Mouse (Mus musculus) thymus, postnatal 0 days (tissue): ENCODE data around the gene Mbd6. TPM values are rescaled to one million over a fixed set of nuclear protein-coding genes. Genes with fewer than 3 reads are reported as not detected.
"Not testable (repeated sequence)": the region's sequence is repeated elsewhere in the genome, so short reads cannot be mapped to it uniquely, and the experiment has no call there.

Experiments
- DNase-seq: peaks from one replicate; pipeline ENCODE4 v3.0.0-alpha.2; 2015; ENCODE audit warnings: low spot score
- polyA plus RNA-seq: library from polyadenylated mRNA; unstranded; fragments of >200 nt; fragmentation: Nextera tagmentation; extraction: Ambion mirVana; gene quantifications from 2 replicates; pipeline ENCODE4 v1.2.1, GENCODE M21; 2015

Mbd6 gene
- polyA plus RNA-seq, 1 experiment from 2014 or later: 13.8 TPM

DNA sequence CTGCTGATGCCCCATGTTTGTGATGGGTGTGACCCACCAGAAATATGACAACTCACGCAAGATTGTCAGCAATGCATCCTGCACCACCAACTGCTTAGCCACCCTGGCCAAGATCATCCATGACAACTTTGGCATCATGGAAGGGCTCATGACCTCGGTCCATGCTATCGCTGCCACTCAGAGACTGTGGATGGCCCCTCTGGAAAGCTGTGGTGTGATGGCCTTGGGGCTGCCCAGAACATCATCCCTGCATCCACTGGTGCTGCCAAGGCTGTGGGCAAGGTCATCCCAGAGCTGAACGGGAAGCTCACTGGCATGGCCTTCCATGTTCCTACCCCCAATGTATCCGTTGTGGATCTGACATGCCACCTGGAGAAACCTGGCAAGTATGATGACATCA is 24.7 kb upstream of the Mbd6 start:
- not testable (repeated sequence) for DNase-seq

DNA sequence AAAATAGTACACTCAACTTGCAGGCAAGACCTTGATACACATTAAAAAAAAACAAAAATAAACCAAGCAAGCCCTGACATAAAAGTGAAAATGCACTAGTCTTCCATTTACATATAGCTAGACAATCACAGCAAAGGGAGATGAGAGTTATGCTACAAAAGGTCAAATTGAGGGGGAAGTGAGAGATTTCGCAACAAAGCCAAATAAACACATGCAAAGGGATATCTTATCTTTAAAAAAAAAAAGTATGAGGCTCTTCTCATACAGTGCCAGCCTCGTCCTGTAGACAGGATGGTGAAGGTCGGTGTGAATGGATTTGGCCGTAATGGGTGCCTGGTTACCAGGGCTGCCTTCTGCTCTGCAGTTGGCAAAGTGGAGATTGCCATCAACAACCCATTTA is 24.0 kb upstream of the Mbd6 start:
- no peak for DNase-seq

DNA sequence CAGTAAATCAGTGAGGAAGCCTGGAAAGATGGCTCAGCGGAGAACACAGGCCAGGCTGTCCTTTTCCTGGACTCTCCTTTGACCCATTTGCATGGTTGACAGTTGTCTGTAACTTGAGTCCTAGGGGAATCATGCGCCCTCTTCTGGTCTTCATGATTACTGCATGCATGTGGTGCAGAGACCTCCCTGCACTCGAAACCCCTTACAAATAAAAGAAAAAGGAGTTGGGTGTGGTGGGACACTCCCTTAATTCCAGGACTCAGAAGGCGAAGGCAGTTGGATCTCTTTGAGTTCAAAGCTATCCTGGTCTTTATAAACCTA is 23.5 kb upstream of the Mbd6 start:
- DNase-seq: peak; percentile 88

DNA sequence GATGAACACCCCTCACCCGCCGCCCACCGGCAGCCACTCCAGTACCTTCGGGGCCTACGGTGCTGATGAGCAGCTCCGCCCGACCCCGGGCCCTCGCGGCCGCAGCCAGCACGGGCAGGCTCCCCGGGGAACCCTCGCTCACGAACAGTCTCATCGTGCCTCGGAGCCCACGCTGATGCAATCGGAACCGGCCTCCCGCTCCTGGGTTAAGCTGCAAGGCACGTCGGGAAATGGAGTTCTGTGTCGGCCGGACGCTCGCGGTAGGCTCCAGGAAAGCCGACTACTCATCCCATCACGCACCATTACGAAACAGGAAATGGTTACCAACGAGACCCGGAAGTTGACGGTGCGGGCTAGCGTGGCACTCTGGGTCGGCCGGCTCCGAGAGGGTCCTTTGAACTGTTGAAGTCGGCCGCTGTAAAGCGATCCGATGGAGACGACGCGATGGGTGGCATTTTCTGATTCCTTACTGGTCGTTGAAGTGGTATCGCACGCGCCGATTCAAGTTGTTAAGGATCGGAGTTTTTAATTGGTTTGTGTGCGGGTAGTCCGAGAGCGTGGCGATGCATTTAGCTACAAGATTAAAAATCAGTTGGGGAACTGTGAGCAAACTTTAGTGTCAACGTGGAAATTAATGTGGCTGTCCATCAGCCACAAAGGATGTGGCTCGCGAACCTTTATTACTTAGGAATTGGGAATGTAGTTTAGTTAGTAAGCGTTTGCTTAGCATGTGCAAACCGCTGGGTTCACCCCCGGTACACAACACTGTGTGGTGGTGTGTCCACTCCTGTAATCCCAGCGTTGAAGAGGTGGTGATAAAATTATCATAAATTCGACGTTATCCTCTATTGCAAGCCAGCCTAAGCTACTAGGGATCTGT is 22.9 kb upstream of the Mbd6 start, which contains the start of gene Mars:
Gene Mars (minus strand): TSS at position 311 of the 880 bp plus-strand sequence.
- DNase-seq: peak; percentile 95

DNA sequence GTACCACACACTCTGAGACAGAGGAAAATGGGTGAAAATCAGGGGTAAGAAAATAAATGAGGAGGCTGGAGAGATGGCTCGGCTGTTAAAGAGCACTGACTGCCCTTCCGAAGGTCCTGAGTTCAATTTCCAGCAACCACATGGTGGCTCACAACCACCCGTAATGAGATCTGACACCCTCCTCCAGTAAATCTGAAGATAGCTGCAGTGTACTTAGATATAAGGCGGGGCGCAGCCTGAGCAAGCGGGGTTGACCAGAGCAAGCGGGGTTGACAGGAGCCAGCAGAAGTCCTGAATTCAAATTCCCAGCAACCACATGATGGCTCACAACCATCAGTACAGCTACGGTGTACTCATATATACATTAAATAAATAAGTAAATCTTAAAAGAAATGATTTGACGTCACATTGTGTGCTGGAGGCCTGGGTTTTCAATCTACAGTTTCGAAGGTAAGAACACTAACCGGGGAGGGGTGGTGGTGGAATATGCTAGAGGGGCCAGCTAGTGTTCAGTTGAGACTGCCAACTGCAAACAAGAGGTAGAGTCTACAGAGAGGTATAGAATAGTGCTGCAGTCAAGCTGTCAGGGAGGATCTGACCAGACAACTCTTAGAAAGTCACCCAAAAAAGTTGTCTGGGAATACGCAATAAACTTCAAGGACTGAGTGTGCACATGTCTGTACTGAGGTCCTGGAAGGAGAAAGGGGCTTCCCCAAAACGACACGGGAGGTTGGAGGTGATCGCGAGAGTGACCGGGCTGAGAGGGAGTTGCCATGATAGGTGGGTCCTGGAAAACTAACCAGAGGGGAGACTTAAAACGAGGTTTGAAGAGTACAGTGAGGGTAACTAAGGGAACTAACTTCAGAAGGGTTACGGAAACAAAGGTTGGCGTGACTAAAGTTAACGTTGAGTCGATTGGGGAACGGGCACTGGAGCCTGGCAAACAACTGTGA is 22.0 kb upstream of the Mbd6 start:
- DNase-seq: peak; percentile 47

DNA sequence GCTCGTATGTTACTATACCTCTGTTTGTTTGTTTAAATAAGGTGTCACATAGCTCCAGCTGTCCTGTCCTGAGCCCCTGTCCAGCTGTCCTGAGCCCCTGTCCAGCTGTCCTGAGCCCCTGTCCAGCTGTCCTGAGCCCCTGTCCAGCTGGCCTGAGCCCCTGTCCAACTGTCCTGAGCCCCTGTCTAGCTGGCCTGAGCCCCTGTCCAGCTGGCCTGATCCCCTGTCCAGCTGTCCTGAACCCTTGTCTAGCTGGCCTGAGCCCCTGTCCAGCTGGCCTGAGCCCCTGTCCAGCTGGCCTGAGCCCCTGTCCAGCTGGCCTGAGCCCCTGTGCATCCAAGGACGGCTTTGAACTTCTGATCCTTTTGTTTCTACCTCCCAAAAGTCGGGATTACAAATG is 20.3 kb upstream of the Mbd6 start:
- DNase-seq: not testable (repeated sequence)

DNA sequence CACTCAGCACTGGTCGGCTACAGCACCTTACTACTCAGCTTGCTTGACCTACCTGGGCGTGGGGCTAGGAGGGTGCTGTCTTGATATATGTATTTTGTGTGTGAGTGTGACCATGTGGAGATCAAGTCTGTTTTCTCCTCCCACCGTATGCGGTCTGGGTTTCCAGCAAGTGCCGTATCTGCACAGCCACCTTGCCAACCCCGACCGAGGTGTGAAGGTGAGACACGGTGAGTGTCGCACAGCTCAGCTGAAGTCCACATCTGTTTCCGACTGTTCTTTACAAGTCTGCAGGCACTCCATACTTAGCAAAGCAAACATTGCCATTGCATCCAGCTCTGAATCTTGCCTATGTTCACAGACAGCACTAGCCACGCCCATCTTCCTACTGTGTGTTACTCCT is 14.3 kb upstream of the Mbd6 start:
- no peak for DNase-seq

DNA sequence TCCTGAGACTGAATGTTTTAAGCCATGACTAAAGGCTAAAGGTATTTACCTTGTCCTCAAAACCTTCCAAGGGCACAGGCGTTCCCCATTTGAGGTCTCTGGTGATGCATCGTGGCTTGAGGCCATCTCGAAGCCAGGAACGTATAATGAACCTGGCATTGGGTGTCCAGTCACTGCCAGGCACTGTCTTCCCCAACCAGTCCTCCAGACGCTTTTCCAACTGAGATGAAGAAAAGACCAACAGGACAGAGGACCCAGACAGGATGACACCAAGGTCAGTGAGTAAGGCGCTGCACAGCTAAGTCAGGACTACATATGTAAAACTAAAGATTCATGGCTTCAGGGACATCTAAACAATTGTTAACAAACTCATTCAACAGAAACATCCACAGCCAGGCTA is 11.5 kb upstream of the Mbd6 start:
- no peak for DNase-seq

DNA sequence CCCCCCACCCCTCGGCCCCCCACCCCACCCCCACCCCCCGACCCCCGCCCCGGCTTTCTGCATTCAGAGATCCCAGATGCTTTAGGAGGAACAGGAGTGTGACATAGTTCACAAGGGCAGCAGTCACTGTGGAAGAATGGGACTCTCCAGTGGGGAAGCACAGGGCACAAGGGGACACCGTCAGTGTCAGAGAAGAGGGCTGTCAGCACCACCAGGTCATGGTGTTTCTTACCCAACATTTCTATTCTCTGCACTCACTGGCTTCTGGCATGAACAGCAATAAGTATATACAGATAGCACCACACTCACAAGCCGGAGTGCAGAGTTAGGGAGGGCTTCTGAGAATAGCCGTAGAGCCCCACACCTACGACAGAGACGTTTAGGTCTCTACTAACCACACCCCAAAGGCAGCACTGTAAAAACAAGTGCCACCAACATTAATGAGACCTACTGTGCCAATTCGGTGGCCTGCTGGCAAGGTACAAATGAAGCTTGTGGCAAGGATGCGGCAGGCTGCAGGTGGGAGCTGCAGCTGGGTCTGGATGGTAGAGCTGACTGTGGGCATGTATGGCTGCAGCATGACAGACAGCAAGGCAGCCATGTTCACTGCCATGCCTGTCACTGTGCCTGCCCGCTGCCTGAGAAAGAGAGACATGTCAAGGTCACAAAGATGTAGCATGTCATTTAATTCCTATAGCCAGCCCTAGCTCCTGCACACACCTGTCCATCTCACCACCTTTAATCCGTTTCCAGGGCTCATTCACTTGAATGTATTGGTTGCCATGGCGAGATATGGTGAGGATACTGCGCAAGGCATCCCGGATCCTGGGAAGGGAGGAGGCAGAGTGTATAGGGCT is 8.4 kb upstream of the Mbd6 start:
- no peak for DNase-seq

DNA sequence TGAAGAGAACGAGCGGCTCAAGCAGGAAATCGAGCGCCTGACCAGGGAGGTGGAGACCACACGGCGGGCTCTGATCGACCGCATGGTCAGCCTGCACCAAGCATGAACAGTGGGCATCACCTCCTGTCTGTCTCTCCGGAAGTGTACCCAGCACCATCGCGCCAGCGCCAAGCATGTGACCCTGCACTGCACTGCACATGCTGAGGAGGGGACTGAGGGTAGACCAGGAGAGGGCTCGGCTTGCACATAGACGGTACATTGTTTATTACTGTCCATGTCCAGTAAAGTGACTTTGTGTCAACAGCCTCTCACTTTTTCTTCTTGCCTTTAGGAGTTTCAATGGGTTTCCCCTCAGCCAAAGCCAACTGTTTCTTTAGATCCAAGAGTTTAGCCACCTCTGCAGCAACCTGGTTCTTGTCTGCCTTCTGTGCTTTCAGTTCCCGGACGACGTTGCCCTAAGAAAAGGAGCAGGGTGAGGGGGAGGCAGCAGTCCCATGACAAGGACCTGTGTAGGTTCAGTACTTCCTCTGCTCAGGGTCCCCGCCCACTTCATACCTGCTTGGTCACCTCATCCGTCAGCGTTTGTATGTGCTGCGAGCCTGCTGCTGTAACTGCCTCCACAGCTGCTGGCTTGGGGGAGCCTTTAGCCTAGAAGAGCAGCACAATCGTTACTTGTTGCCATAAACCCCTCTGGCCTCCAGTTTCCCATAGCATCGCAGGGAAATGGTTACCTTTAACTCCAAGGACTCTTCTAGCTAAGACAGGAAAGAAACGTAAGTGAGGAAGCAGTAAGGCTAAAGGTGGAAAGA is 7.4 kb upstream of the Mbd6 start:
- DNase-seq: no peak

DNA sequence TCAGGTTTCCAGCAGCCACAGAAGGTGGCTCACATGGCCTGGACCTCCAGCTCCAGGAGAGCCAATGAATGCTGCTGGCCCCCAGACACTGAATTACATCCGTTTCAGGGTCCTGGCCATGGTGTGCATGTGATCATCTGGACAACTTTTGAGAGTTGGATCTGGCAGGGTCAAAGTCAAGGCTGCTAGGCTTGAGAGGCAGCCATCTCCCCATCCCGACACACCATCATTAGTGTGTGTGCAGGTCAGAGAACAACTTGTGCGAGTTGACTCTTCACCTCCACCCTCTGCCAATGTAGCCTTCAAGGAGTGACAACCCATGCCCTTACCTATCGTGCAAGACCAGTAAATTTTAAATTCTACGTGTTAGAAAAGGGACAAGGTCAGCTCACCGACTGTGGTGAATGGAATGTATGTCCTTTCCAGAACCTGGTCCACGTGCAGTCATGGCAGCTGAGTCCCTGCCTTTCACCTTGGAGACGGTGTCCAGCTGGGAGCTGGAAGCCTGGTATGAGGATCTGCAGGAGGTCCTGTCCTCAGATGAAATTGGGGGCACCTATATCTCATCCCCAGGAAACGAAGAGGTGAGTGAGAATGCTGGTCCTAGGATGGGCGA is 6.2 kb upstream of the Mbd6 start:
- DNase-seq: no peak

DNA sequence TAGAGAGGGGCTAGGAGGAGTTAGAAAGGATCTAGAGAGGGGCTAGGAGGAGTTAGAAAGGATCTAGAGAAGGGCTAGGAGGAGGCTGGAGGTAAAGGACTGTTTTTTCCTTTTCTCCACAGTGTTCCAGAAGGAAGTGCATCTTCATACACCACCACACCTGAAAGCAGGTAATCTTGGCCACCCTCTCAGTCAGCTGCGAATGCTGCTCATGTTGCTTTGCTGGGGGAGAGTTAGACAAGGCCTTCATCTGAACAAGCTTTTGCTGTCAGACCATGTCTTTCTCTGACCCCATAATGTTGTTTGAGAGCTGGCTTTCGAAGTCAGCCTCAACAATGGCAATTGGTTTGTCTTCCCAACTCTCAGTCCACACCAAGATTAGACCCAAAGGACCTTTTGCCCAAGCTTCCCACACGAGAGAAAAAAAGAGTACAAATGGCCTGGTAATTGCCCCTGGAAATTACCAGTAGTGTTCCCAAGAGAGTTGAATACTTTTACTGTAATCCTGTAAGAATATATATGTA is 4.8 kb upstream of the Mbd6 start:
- no peak for DNase-seq

DNA sequence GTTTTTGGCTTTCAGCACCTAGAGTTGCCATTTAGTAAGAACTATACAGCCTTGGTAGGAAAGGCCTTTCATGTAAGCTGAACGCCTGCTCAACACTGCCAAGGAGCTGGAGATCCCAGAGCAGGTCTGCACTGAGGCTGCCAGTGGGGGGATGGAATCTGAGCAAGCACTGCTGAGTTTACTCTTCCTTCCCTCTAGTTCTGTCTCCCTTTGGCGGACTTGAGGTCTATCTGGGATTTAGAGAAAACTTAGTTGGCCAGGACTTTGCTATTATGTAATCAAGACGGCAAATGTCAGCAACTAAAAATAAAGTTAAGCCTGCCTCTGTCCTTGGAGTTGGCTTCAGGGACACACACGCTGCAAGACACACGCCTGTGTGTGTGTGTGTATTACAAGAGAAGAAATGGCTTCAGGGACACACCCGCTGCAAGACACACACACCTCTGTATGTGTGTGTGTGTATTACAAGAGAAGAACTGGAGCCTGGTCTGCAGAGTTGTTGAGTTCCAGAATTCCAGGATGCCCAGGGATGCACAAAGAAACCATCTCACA is 4.2 kb upstream of the Mbd6 start:
- DNase-seq: no peak

DNA sequence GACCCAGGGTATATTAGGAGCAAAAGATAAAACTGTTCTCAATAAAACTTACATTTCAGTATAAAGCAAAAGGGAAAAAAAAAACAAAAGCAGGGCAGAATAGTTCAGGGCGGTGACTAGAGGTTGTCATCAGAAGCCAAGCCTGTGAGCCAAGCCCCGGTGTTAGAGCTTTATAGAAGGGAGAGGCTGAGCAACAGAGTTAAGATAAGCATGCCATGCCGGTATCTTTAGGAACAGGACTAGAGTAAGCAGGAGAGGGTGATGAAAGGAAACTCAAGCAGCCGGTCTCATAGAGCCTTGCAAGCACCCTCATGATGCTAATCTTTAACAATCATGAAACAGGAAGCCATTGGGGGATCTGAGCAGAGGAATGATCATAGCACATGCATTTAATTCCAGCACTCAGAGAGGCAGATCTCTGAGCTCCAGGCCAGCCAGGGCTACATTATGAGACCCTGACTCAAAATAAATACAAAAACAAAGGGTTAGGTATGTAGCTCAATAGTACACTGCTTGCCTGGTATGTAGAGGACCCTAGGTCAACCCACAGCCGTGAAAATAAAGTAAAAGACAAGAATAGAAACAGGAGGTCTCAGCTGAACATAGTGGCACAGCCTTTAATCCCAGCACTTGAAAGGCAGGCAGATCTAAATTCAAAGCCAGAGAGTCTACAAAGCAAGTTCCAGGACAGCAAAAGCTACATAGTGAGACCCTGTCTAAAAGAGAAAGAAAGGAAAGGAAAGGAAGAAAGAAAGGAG is 3.2 kb upstream of the Mbd6 start:
- peak; percentile 23 for DNase-seq

DNA sequence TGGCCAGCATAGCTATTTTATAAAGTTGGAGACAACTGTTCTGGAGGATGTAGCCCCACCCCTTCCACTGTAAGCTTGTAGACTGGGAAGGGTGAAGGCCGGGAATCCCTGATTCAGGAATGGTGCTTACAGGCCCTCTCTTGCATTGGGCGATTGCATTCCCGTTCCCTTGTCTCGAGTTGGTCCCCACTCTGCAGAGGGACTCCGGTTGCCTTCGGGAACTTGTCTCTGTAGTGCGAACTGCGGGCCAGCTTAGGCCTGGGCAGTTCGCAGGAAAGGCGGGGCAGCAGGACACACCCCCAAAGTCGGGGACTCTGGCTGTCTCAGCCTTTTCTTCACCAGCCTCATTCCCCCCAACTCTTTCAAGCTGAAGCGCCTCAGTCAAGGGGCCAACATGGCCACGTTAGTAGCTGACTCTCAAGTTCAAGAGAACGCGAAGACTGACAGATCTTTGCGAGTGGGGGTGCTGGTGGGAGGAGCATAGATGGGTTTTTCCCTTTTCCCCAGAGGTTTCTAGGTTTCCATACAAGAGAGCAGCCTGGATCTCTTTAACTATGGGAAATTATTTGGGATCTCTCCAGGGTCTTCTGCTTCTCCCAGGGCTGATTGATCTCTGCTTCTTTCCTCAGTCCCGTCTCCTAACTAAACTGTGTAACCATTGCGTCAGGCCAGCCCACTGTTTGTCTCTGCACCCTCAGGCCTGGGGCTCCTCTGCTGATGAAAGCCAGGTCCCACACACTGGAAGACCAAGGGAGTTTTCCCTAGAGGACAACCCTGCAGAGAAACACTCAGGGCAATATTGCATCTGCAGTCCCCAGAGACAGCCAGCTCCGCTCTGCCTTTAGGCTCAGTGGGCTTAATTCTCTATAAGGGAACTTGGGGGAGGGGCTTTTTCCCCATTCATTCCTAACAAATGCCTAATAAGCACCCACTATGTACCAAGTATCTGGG is 2.4 kb upstream of the Mbd6 start:
- DNase-seq: peak; percentile 62

DNA sequence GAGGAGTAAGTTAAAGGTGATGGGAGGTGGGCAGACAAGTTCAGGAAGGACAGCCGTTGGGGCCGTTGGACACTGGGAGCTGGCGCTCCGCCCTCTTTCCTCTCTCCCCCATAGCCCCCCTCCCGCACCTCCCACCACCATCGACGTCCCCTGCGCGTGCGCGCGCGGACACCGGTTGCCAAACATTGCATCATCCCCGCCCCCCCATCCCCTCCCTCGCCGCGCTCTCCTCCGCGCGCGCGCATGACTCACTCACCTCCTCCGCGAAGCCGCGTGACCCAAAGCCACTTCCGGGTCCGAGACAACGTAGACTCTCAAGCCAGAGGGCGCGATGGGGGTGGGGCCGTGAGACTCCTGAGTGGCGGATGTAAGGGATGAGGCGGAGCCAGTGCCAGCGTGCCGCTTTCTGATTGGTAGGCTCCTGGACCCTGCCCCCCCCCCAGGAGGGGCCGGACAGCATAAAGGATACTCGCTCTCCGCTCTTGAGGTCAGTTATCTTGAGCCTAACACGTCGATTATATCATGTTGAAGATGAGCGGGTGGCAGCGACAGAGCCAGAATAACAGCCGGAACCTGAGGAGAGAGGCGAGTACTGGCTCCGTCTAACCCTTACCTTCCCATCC is 1.6 kb upstream of the Mbd6 start:
- DNase-seq: peak; percentile 99

DNA sequence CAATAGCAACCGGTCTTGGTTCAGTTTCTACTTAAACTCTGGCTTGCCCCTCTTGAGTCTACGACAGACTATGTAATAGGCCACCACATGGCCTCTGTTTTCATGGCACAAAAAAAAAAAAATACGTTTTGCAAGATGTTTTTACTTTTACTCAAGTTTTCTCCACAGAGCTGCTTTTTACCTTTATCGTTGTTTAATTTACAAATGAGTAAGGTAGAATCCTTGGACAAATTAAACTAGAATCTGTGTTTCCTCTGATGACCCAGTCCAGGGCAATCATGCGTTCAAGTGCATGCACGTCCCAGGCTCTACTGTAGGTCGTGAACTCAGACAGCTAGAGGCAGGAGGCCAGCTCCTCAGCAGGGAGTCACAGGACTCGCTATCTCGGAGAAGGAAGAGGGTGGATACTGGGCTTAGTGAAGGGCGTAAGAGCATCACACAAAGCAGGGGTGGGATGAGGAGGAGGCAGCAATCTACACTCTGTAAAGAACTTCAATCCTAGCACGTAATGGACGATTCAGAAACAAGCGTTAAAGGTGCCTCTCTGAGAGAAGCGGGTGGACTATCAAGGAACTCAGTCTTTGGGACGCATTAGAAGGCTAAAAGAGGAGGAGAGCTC is 864 bp upstream of the Mbd6 start:
- DNase-seq: peak; percentile 43
